Mouse (Mus musculus) frontal cortex, postnatal 36 days (tissue): ENCODE results near the gene 4931422A03Rik.
"Not testable (repeated sequence)": the region's sequence is repeated elsewhere in the genome, so short reads cannot be mapped to it uniquely, and the experiment has no call there.

Source experiments
- DNase-seq, 2 experiments: peaks; one replicate each; pipeline ENCODE4 v3.0.0; 2022; ENCODE audit warnings: low spot score in 2 of 2

Gene 4931422A03Rik

DNA sequence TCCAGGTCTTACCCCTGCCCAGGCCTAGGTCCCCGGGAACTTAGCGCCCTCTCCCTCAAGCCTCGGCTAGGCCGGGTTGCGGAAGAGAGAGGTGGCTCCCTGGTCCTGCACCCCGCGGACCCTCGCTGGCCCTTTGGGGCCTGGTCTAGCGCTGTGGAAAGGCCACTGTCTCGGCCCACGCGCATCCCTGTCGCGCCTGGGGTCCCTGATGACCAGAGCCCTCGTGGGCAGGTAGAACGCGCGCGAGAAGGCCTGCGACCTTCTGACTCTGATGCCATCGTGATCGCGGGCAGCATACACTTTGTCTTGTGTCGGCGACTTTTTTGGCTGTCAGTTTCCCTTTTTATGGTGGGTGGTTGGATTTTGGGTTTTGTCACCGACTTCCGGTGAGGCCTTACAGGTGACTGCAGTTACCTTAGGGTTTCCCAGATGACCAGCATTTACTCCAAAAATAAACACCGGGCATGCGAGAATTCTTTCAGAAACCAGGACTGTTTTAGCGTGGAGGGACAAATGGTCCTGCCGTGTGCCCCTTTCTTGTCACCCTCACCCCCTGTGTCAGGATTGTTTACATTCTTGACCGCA is at the start of gene 4931422A03Rik:
TSS of gene 4931422A03Rik (minus strand) at position 223 of the 585 bp plus-strand sequence.
- peak in 1 of 2 experiments; percentile 24 for DNase-seq

DNA sequence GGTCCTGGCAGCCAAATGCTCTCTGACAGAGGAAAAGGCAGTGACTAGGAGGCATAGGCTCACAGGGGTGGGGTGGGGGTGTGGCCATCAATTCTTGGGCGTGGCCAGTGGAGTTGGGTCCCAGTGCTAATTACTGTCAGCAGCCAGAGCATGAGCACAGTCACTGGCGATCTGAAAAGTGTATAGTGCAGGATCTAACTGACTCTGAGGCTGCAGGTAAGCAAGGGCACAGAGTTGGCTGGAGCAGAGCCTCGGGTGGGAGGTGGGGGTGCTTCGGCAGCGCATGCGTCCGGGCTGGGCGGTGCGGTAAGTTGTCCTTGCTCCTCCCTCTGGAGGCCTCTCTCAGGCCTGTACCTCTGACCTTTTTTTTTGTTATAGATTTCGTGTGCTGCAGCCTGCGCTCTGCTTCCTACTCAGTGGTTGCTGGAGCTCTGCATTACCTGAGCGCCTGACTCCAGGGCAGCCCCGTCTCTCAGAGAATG is 41.6 kb upstream of the 4931422A03Rik start, which contains the start of gene Cd59b:
TSS of gene Cd59b (plus strand) at position 146 of the 482 bp plus-strand sequence.
- DNase-seq = no peak

DNA sequence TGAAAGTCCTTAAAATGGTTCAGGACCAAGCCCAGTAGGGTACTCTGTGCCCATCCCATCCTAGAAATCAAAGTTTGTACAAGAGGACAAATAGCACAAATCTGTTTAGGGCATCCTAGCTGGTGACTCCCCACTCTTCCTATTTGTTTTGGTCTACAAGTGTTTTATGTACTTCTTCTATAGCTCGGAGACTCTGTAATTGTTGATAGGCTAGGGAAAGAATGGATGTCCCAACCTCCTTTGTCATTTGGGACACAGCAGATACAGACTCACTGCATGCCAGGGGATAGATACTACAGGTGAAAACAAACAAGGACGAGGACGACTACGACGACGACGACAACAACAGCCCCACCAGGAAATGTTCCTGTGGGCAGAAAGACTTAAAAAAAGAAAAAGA is 40.3 kb upstream of the 4931422A03Rik start, which contains the start of gene Gm10799:
TSS of gene Gm10799 (minus strand) at position 101 of the 400 bp plus-strand sequence.
- DNase-seq = not testable (repeated sequence)

GRCm38 (mm10) chr2:104065526-104065925 is 37.4 kb upstream of the 4931422A03Rik start, which contains the start of gene Gm10912:
Gene Gm10912 (plus strand): TSS chr2:104065826.
- not testable (repeated sequence) for DNase-seq

DNA sequence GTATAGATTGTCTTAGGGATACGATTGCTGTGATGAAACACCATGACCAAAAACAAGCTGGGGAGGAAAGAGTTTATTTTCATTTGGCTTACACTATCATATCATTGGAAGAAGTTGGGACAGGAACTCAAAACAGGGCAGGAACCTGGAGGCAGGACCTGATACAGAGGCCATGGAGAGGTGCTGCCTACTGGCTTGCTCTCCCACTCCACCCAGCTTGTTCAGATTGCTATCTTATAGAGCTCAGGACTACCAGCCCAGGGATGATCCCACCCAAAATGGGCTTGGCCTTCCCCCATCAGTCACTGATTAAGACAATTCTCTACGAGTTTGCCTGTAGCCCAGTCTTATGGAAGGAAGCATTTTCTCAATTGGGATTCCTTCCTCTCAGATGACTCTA is 36.0 kb upstream of the 4931422A03Rik start:
- no peak for DNase-seq

DNA sequence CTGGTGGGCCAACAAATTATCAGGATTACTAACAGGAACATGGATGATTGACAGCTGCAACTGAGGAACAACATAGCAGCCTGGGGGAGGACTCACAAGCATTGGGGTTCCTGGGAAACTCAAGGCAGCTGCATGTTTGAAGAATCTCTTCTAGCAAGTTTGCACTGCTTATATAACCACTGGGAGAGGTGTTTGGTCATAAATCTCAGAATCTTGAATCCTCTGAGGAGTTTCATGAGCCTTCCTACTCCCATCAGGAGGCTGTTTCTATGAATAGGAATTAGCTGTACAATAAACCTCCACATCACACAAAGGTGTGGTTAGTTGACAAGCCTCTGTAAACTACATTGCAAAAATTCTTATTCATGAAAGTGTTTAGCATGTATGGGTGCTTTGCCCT is 34.5 kb upstream of the 4931422A03Rik start:
- no peak for DNase-seq

DNA sequence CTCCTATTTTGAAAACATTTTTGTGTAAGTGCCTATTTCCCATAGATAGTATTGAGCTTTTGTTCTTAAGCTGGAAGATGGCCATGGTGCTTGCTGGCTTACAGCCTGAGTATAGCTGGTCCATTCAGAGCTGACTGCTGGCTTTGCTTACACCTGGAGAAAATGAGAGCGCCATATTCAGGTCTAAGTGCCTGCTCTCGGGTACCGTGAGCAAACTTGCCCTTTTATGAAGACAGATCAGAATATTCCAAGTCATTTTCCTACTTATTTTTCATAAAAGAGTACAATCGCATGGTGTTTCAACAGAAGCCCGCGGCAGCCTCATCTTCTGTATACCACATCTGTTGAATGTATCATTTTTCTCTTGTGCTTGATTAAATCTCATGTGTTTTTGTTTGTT is 32.8 kb upstream of the 4931422A03Rik start:
- no peak for DNase-seq

DNA sequence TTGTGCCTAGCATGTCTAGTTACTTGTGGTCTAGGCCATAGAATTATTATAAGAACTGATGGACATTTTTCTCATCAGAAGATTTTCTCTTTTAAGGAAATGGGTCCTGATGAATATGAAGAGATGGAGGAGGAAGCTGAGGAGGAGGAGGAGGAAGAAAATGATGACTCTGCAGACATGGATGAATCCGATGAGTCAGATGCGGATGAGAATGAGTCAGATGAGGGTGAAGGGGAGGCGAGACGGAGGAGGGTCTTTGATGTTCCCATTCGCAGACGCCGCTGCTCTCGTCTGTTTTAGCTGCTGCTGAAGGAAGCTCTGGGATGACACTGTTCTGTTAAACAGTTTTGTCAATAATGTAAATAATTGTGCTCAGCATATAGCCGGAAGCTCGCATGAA is 31.6 kb upstream of the 4931422A03Rik start:
- peak; percentile 17 to 44 for DNase-seq

DNA sequence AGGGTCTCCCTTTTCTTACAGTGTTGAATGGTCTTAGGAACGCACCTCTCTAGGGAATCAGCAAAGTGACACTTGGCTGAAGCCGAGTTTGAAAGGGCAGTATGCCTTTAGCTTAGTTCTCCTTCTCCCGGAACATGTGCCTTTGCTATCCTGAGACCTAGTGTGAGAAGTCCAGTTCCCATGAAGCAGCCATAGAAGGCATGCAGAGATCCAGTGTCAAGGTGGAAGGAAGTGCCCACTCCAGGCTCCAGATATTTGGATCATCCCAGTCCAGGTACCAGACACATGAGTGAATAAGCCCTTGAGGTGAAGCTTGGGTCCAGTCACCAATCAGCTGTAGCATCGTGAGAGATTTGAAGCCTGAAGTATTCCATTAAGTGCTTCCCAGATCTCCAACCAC is 30.8 kb upstream of the 4931422A03Rik start:
- no peak for DNase-seq

DNA sequence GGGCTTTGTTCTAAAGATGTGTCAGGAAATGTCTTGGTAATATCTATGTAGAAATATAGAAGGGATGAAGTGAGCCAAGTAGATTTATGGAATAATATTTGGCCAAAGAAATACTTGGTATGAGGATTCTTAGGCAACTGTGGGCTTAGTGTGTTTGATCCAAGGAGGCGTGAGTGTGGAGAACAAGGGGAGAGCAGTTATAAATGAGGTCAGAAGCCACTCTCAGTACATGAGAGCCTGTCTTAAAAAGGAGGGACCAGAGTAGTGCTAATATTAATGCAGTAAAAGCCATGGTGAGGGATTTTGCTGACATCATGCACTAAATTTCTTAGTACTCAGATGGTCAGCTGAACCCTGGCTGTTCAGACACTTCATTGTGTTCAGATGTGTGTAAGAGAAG is 30.2 kb upstream of the 4931422A03Rik start:
- DNase-seq = no peak

- no peak for DNase-seq
Observed at GRCm38 (mm10) chr2:104044479-104045080, 16.4 kb upstream of the 4931422A03Rik start.

- no peak for DNase-seq
Observed at GRCm38 (mm10) chr2:104043624-104044478, 15.7 kb upstream of the 4931422A03Rik start.

- no peak for DNase-seq
Observed at GRCm38 (mm10) chr2:104042766-104043165, 14.6 kb upstream of the 4931422A03Rik start.

DNA sequence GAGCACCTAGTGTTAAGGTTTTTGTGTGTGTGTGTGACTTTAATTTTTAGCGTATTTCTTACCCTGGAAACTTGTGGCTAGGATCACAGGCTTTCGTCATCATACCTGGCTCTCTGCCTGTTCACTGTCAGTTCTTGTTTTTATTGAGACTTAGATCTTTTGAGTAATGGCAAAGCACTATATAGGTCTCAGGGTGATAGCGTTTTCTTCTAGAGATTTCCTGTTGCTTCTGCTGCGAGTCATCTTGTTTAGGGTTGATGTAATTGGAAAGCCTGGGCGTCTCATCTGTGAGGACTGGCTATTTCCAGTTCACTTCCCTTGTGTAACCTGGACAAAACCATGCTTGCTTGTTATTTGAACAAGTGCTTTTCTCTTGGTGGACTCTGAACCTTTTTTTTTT is 13.5 kb upstream of the 4931422A03Rik start:
- DNase-seq = no peak

- DNase-seq = no peak
Observed at GRCm38 (mm10) chr2:104038236-104038635, 10.1 kb upstream of the 4931422A03Rik start.

DNA sequence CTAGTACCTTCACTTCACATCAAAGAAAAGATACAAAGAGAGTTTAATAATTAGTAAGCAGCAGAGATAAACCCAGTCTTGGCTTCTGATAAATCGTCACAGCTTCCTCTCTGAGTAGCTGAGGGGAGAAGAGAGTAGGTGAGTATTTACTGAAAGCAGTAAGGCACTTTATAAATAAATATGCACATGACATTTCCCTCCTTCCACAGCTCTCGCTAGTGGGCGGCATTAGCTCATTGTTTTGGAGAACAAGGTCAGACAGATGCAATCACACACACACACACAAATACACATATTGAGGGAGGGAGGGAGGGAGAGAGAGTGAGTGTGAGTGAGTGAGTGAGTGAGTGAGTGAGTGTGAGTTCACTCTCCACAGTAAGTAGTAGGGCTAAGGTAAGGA is 8.2 kb upstream of the 4931422A03Rik start:
- DNase-seq = no peak

GRCm38 (mm10) chr2:104035595-104035994 is 7.4 kb upstream of the 4931422A03Rik start:
- no peak for DNase-seq

GRCm38 (mm10) chr2:104034832-104035472 is 6.8 kb upstream of the 4931422A03Rik start:
- peak; percentile 57 to 79 for DNase-seq

DNA sequence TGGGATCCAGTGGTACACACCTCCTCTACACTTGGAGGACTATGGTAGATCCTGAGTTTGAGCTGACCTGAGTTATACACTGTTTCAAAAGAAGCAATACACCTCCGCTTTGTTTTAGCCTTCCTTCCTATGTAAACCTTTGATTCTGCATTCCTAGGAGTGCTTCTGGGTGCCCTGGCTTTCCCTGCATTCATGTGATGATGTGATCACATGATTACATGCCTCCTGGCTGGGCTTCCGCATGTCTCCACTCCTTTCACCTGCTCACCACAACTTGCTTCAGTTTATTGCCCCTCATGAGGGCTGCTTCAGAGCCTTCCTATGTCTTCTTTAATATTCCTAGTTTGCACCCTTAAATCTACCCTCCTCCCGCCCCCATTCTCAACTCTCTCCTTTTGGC is 3.9 kb upstream of the 4931422A03Rik start:
- DNase-seq = no peak

DNA sequence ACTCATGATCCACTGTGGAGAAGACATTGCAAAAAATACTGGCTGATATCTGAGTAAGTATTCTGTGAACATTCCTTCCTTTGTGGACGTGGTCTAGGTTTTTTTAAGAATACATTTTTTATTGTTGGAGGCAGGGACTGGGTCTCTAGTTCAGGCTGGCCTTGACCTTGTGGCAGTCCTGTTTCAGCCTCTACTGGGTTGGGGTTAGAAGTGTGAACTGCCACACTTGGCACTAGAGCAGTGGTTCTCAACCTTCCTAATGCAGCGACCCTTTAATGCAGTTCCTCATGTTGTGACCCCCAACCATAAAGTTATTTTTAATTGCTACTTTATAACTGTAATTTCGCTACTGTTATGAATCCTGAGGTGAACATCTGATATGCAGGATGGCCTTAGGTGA is 2.2 kb upstream of the 4931422A03Rik start:
- DNase-seq = no peak

DNA sequence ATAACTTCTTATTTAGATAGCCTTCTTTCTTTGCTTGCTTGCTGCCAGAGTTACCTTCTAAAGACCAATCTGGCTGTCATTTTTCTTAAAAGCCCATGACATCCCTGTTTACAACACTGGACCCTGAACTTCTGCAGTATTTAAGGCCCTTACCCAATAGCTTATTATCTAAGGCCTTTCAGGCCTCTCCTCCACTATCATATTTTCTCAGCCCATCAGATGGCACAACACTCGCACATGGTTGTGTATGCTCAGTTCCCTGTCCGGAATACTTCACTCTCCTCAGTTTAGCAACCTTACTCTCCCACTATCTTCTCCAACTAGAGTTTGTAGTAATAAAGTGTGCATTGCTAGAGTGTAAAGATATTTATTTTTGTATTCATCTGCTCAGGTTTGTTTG is 913 bp upstream of the 4931422A03Rik start:
- DNase-seq = no peak
